Mouse (Mus musculus) Patski (cell line): ENCODE measurements around the gene Cacng6. TPM values are rescaled to one million over a fixed set of nuclear protein-coding genes. Genes with fewer than 3 reads are reported as not detected.

Experiments
- ATAC-seq: fragments of 100-300 bp; one replicate; pipeline ENCODE4 v1.8.0; 2021
- CTCF ChIA-PET: fragments of 350-600 bp; sonication (Branson Sonifier 250); formaldehyde crosslinking; loops from one replicate; lab custom pipeline; 2022; ENCODE audit warnings: inconsistent platforms; lab: Charles Lee
- POLR2A ChIA-PET: fragments of 350-600 bp; sonication (Branson Sonifier 250); formaldehyde crosslinking; loops from one replicate; lab custom pipeline; 2022; ENCODE audit warnings: antibody characterized with exemption, inconsistent platforms; lab: Charles Lee
- DNase-seq: peaks from one replicate; pipeline ENCODE4 v3.0.0-alpha.2; 2011; ENCODE audit warnings: low read depth, low spot score
- H3K27me3 ChIP-seq: fragments of 371-371 bp; one replicate; pipeline ENCODE4 v1.5.1; 2021
- CTCF ChIP-seq: fragments of 100-300 bp; IDR thresholded peaks from one replicate; pipeline ENCODE4 v1.5.1; 2021
- in situ Hi-C: fragments of 300-500 bp; cut with MboI; formaldehyde crosslinking; loops from 3 replicates; pipeline ENCODE4 v1.11.1; 2018; ENCODE audit warnings: low pct_unique_long_range_greater_than_20kb, mixed read lengths
- polyA plus RNA-seq: library from polyadenylated mRNA; unstranded; gene quantifications from one replicate; pipeline ENCODE4 v1.2.3, GENCODE M21; 2021

Cacng6 gene
- polyA plus RNA-seq, 1 experiment from 2014 or later, result not detected

DNA sequence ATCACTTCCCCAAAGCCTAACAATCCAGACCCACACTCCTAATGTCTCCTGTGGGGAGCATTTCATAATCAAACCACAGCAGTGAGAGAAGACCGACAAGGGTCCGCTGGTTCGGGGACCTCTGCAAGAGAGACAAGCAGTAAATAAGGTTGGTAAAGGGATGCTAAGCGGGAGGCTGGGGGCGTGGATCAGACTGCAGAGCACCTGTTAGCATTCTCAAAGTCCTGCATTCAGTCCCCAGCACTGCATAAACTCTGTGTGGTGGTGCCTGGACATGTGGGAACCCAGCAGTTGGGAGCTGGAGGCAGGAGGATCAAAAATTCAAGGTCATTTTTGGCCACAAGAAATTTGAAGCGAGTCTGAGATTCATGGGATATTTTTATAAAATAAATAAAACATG lies 4.1 kb upstream of the Cacng6 start:
- ATAC-seq (no peak), DNase-seq (no peak)
- no peak for TF ChIP-seq CTCF
- ChIA-PET CTCF (interaction anchor here (1.3 kb wide), 1 partner anchor 28 kb away, joined by 3 read pairs; no protein-coding TSS in a partner anchor), POLR2A (no interaction called here)
- peaks cover 6% of the 10 kb centered on the region for H3K27me3 ChIP-seq
- in situ Hi-C loops, result no loop called here

DNA sequence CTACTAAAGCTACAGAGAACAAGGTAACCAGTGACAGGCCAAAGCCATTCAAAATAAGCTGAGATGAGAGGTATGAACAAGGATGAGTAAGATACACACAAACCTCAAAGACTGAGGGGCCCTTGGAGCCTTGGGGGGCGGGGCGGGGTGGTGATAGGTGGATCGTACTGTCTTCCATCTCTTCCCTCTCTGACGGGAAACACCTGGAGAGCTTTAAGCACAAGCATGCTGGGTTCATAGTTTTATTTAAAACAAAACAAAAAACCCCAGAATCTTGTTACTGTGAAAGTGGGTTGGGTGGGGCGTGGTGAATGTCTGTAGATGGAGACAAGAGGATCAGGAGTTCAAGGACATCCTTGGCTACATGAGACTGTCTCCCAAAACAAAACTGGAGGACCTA lies 3.5 kb upstream of the Cacng6 start:
- ChIA-PET POLR2A (no interaction called here), CTCF (interaction anchor here (1.3 kb wide), 1 partner anchor 28 kb away, joined by 3 read pairs; no protein-coding TSS in a partner anchor)
- in situ Hi-C loops, result no loop called here
- H3K27me3 ChIP-seq, result peaks cover 6% of the 10 kb centered on the region
- TF ChIP-seq CTCF, result no peak
- no peak for DNase-seq
- no peak for ATAC-seq

DNA sequence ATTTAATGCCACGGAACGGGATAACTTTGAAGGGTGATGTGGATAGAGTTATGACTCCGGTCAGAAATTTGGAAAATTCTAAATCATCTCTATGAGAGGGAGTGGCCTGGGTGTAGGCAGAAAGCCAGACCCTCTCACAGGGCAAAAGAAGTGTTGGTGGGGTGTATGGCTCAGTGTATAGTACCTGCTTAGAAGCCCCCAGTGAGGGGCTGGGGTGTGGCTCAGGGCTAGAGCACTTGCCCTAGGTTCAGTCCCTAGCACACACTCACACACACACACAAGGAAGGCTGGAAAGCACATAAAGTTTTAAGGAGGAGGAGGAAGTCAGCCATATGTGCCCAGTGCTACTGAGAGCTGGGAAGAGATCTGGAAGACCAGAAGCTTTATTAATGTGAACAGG lies 2.7 kb upstream of the Cacng6 start:
- peaks cover 6% of the 10 kb centered on the region for H3K27me3 ChIP-seq
- POLR2A ChIA-PET, result no interaction called here
- TF ChIP-seq CTCF, result no peak
- in situ Hi-C loops, result no loop called here
- DNase-seq (no peak), ATAC-seq (no peak)
- CTCF ChIA-PET, result interaction anchor here (1.3 to 1.5 kb wide), 2 partner anchors 9 to 27 kb away, joined by 3 to 4 read pairs; no protein-coding TSS in a partner anchor

DNA sequence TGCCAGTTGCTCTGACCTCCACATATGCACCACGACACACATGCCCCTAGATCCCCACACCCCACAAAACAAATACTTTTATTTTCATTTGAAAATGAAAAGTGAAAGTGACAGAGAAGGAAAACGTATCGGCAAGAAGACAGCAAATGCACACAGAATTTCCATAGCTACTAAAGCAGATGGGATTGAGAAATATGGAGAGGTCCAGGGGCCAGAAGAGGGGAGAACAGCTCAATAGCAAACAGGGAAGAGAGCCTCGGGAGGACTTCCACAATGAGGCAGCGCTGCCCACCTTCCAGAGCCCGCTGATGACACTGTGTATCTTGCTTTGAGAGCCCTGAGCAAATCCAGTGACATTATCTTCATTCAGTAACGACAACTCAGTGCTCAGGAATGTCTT lies 1.9 kb upstream of the Cacng6 start:
- no peak for ATAC-seq
- H3K27me3 ChIP-seq, result peaks cover 6% of the 10 kb centered on the region
- no peak for TF ChIP-seq CTCF
- ChIA-PET CTCF (interaction anchor here (1.5 kb wide), 1 partner anchor 9 kb away, joined by 4 read pairs; no protein-coding TSS in a partner anchor), POLR2A (no interaction called here)
- DNase-seq, result no peak
- in situ Hi-C loops, result no loop called here

DNA sequence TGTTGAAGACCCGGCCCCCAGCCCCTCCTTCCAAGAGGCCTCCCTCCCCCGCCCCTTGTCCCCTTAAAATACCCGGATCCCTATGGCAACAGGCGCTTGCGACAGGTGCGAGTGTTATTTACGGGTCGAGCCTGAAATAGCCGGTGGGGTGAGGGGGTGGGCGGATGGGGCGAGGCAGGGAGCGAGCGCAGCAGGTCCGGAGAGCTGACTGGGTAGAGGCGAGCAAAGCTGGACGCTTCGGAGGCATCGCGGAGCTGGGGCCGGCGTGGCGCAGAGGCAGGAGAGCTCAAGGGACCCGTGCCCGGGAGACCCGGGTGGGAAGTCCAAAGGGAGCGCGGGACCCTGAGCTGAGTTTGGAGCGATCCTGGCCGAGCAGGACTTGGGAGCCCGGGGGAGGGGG lies 565 bp upstream of the Cacng6 start:
- no peak for TF ChIP-seq CTCF
- POLR2A ChIA-PET, result no interaction called here
- H3K27me3 ChIP-seq, result peaks cover 7% of the 10 kb centered on the region
- DNase-seq, result no peak
- no peak for ATAC-seq
- in situ Hi-C loops, result no loop called here
- CTCF ChIA-PET, result interaction anchor here (1.8 kb wide), 1 partner anchor 9 kb away, joined by 4 read pairs; no protein-coding TSS in a partner anchor

DNA sequence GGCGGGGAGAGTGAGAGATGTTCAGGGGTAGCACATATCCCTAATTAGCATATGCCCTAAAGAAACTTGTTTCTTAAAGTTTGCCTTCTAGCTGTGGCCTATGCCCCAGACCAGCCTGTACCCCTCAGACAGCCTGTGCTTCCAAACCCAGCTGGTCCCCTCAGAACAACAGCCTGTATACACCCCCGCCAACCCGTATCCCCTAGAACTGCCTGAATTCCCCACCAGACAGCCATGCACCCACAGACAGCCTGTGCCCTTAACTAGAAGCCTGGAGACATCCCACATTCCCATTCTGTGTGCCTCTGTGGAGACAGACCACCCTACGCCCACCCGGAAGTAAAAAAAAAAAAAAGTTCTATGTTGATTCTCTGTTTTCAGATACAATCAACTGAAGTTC lies 1.1 kb downstream of the Cacng6 start:
- DNase-seq (no peak), ATAC-seq (no peak)
- CTCF ChIA-PET, result no interaction called here
- POLR2A ChIA-PET, result no interaction called here
- peaks cover 14% of the 10 kb centered on the region for H3K27me3 ChIP-seq
- in situ Hi-C loops, result no loop called here
- TF ChIP-seq CTCF, result no peak

DNA sequence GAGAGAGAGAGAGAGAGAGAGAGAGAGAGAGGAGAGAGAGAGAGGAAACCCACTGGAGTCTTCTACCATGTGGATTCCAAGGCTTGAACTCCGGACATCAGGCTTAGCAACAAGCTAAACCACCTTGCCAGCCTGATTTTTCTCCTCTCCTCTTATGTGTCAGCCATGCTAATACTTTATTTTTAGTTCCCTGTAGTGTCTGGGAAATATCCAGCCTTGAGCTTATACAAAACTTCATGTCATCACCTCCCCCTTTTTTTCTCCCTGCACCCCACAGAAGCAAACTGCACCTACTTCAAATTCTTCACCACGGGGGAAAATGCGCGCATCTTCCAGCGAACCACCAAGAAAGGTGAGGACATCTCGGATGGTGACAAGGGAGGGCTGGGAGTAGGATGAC lies 6.2 kb downstream of the Cacng6 start:
- in situ Hi-C loops, result no loop called here
- peaks cover 8% of the 10 kb centered on the region for H3K27me3 ChIP-seq
- ATAC-seq, result no peak
- DNase-seq, result no peak
- POLR2A ChIA-PET, result no interaction called here
- TF ChIP-seq CTCF, result no peak
- CTCF ChIA-PET, result no interaction called here

DNA sequence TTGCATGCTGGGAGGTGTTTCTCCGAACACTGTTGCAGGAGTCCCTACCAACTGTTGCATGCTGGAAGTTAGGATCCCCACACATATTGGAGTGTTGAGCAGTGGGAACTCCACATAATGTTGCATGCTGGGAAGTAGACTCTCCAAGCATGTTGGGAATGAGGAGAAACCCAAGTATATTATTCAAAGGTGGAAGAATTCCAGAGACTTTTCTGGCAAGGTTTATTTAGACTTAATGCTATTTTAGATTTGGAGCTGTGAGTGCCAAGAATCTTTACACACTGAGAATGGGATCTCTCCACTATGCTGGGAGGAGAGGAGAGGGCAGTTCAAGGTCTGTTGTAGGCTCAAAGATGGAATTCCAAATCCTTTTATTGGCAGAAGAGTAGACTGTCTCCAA lies 8.1 kb downstream of the Cacng6 start:
- in situ Hi-C loops, result no loop called here
- CTCF ChIA-PET, result interaction anchor here (1.5 kb wide), 1 partner anchor 9 kb away, joined by 4 read pairs; the partner anchor contains the start of gene Cacng6
- POLR2A ChIA-PET, result no interaction called here
- no peak for DNase-seq
- H3K27me3 ChIP-seq, result peaks cover 8% of the 10 kb centered on the region
- no peak for ATAC-seq
- TF ChIP-seq CTCF, result no peak

DNA sequence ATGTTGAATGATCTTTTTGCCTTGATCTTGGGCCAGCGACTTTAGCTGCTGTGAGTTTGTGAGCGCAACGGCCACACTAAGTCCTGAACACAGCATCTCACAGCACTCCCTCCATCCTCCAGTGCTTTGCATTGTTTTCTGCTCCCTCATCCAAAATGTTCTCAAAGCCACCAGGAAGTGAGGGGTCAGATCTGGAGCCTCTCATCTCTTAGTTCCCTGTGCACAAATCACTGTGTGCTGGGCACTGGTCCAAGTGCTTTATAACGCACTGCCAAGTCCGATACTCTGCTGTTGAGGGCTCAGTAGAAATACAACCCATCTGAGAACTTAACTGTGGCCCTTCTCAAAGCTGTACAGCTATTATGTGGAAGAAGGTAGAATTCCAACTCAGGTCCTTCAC lies 13.9 kb downstream of the Cacng6 start:
- ATAC-seq, result no peak
- no peak for DNase-seq
- in situ Hi-C loops, result no loop called here
- ChIA-PET CTCF (interaction anchor here (1.3 kb wide), 1 partner anchor 10 kb away, joined by 4 read pairs; no protein-coding TSS in a partner anchor), POLR2A (no interaction called here)
- H3K27me3 ChIP-seq, result no peaks in the 10 kb centered on the region
- no peak for TF ChIP-seq CTCF

DNA sequence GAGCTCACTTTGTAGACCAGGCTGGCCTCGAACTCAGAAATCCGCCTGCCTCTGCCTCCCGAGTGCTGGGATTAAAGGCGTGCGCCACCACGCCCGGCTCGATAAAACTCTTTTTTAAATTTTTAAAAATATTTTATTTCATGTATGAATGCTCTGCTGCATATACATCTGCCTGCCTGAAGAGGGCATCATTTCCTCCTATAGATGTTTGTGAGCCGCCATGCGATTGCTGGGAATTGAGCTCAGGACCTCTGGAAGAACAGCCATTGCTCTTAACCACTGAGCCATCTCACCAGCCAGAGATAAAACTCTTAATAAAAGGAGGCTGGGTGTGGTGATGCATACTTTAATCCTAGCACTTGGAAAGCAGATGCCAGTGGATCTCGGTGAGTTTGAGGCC lies 16.0 kb downstream of the Cacng6 start:
- no peak for DNase-seq
- POLR2A ChIA-PET, result no interaction called here
- no peak for TF ChIP-seq CTCF
- in situ Hi-C loops, result no loop called here
- no peak for ATAC-seq
- CTCF ChIA-PET, result interaction anchor here (0.7 kb wide), 1 partner anchor 33 kb away, joined by 3 read pairs; no protein-coding TSS in a partner anchor
- H3K27me3 ChIP-seq, result no peaks in the 10 kb centered on the region

DNA sequence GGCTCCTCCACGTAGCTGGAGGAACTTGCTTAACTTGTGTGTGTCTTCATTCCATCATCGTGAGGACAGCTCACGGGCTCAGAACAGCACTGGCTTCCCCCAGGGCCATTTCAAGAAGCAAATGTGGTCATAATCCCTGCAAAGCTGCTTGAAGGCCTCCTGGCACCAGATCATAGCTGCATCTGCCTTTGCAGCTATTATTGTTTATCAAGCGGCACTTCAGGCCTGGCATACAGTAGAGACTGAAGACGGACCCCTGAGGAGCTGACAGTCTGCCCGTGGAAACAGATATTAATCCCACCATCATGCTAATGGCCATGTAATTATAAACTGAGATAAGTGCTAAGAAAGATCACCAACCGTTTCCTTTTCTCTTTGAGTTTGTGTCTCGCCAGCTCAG lies 16.5 kb downstream of the Cacng6 start:
- DNase-seq, result no peak
- ATAC-seq, result no peak
- ChIA-PET CTCF (interaction anchor here (0.7 kb wide), 1 partner anchor 33 kb away, joined by 3 read pairs; no protein-coding TSS in a partner anchor), POLR2A (no interaction called here)
- H3K27me3 ChIP-seq, result no peaks in the 10 kb centered on the region
- in situ Hi-C loops, result no loop called here
- no peak for TF ChIP-seq CTCF

DNA sequence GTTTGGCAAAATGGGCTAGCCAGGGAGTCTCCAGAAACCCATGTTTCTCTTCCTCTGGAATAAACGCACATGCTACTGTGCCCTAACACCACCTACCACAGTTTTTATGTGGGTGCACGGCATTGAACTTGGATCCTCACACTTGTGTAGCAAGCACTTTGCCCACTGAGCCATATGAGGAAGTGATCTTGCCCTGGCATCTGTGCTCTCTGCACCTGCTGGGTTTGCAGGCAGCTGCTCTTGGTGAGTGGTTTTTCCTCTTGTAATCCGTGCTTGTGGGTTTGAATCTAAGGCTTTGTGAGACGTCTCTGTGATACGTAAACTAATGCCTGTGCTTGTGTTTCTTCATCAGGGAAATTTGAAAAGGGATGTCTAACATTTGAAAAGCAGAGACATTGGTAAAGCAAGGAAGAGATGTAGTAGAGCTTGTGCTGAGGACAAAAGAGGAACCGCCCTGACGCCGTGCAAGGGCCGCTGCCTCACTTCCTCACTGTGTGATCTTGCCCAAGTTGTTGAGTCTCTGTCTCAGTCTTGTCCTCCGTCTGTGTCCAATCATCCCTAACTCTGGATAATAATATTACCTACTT lies 18.6 kb downstream of the Cacng6 start:
- DNase-seq (no peak), ATAC-seq (no peak)
- no peaks in the 10 kb centered on the region for H3K27me3 ChIP-seq
- in situ Hi-C loops, result no loop called here
- ChIA-PET CTCF (no interaction called here), POLR2A (no interaction called here)
- TF ChIP-seq CTCF, result no peak
